Mouse (Mus musculus) embryo, embryonic 9.5 days (tissue): ENCODE measurements at regions not wholly inside any gene's neighbourhood (a gene's known extent, or its start where the extent isn't known, plus 50 kb on each side); places are given as distances from the start of the nearest gene placed in this dataset.
A peak's percentile ranks its signal among the peaks of the same experiment; 100 is the strongest.

Experiments used
- DNase-seq: peaks from one replicate; pipeline ENCODE4 v3.0.0-alpha.2; 2017; ENCODE audit errors: extremely low spot score

GRCm38 (mm10) chr13:71350787-71351186 is 509.2 kb upstream of the Adamts16 start:
- DNase-seq = no peak

- no peak for DNase-seq
These were observed 501.3 kb upstream of the Adamts16 start for GRCm38 (mm10) chr13:71342921-71343320.

- DNase-seq = no peak
These were observed 497.1 kb upstream of the Adamts16 start for GRCm38 (mm10) chr13:71338700-71339099.

- DNase-seq = no peak
These were observed 493.3 kb upstream of the Adamts16 start for GRCm38 (mm10) chr13:71334925-71335324.

GRCm38 (mm10) chr13:71333146-71333545 is 491.5 kb upstream of the Adamts16 start:
- no peak for DNase-seq

- DNase-seq = no peak
These were observed 488.7 kb upstream of the Adamts16 start for GRCm38 (mm10) chr13:71330321-71330720.

- DNase-seq = no peak
These were observed 486.5 kb upstream of the Adamts16 start for GRCm38 (mm10) chr13:71327802-71328753.

- DNase-seq = no peak
These were observed 478.9 kb upstream of the Adamts16 start for GRCm38 (mm10) chr13:71320489-71320888.

GRCm38 (mm10) chr13:71303956-71304355 is 462.3 kb upstream of the Adamts16 start:
- DNase-seq = no peak

- no peak for DNase-seq
These were observed 434.4 kb upstream of the Adamts16 start for GRCm38 (mm10) chr13:71275991-71276390.

- DNase-seq = no peak
These were observed 432.5 kb upstream of the Adamts16 start for GRCm38 (mm10) chr13:71274139-71274538.

- no peak for DNase-seq
These were observed 431.9 kb upstream of the Adamts16 start for GRCm38 (mm10) chr13:71273485-71273884.

GRCm38 (mm10) chr13:71273067-71273466 is 431.5 kb upstream of the Adamts16 start:
- DNase-seq = no peak

GRCm38 (mm10) chr13:71272431-71272830 is 430.8 kb upstream of the Adamts16 start:
- no peak for DNase-seq

- no peak for DNase-seq
These were observed 430.3 kb upstream of the Adamts16 start for GRCm38 (mm10) chr13:71271727-71272418.

- no peak for DNase-seq
These were observed 428.8 kb upstream of the Adamts16 start for GRCm38 (mm10) chr13:71270370-71270769.

- DNase-seq = no peak
These were observed 427.9 kb upstream of the Adamts16 start for GRCm38 (mm10) chr13:71269496-71269895.

GRCm38 (mm10) chr13:71263315-71263878 is 421.8 kb upstream of the Adamts16 start:
- DNase-seq = no peak

- DNase-seq = no peak
These were observed 421.1 kb upstream of the Adamts16 start for GRCm38 (mm10) chr13:71262575-71263295.

- no peak for DNase-seq
These were observed 412.4 kb upstream of the Adamts16 start for GRCm38 (mm10) chr13:71254016-71254415.

GRCm38 (mm10) chr13:71248261-71249031 is 406.8 kb upstream of the Adamts16 start:
- DNase-seq = peak; percentile 46
